13 mouse cellular contexts compared by ENCODE assay signal in the genomic region with DNA sequence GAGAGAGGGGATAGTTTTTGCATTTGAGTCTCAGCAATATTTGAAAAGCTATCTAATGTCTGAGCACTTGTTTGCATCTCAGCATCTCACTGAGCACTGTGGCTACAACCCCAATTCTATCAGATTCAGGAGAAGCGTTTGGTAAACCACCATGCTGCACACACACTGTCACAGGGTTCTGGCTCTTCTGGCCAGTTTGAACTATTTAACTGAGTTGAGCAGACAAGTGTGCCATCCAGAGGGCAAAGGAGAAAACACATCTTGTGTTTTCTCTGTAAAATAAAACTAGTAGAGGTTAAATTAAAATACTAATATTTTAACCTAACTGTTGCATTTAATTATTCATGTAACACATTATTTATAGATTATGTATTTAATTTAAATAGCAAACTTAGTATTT.
A peak's percentile ranks its signal among the peaks of the same experiment; 100 is the strongest.
DNase-seq lines count a peak whose midpoint lies in the region; ATAC-seq and TF ChIP-seq lines count a peak whose summit lies in the region.
"Had no signal": no experiment of that assay in that cellular context is flagged by ENCODE, and none has a peak within 500 bp of the region (broad histone marks: within the 10 kb centered on the region; RNA-seq: fewer than 3 reads in every experiment).

No protein-coding gene starts in this region.

- H3K9ac ChIP-seq in intestine, postnatal 0 days (ENCODE audit: low read depth, low read length): no peak overlapping the region
- no peak overlapping the region for H3K9ac ChIP-seq in intestine, embryonic 16.5 days (ENCODE audit: low read depth, low read length)
- no peak overlapping the region for H3K9ac ChIP-seq in forebrain, embryonic 14.5 days (ENCODE audit: low read length)
- H3K9ac ChIP-seq: embryonic facial prominence, embryonic 15.5 days; limb, embryonic 12.5 days had no signal

- peak; percentile 52 for TF ChIP-seq CTCF in intestine, postnatal 0 days (IDR thresholded peaks at IDR 0.05; ENCODE audit: low read depth)

- H3K9me3 ChIP-seq in intestine, postnatal 0 days (ENCODE audit: control insufficient read depth): no peaks in the 10 kb centered on the region
- no peaks in the 10 kb centered on the region for H3K9me3 ChIP-seq in intestine, embryonic 16.5 days (ENCODE audit: control insufficient read depth, low read length)
- no peaks in the 10 kb centered on the region for H3K9me3 ChIP-seq in forebrain, embryonic 14.5 days (replicated peaks; ENCODE audit: control insufficient read depth, low read length)
- H3K9me3 ChIP-seq: embryonic facial prominence, embryonic 15.5 days; limb, embryonic 12.5 days had no signal

- DNase-seq in 416B (ENCODE audit: low read depth) (peak; percentile 48), ES-CJ7 (ENCODE audit: low read depth, low spot score) (peak; percentile 25)
- DNase-seq in forebrain, embryonic 14.5 days (ENCODE audit: low spot score): peak; percentile 61
- DNase-seq in Muller cell, postnatal 12 days (ENCODE audit: inconsistent ontology term): no peak
- DNase-seq in kidney, adult 11 months: no peak
- DNase-seq in urinary bladder, postnatal 25 days (ENCODE audit: low spot score): no peak
- DNase-seq: kidney, postnatal 14 days; lung, postnatal 10 days; thymus, postnatal 25 days had no signal

- ATAC-seq in intestine, postnatal 0 days: no peak
- ATAC-seq in intestine, embryonic 16.5 days: no peak
- 0 out of 2 replicates have a peak, but pooled peaks have one; percentile 52 for ATAC-seq in forebrain, embryonic 14.5 days

- 45% methylated on average over 1 of the region's 1 CpGs for WGBS in intestine, postnatal 0 days
- 62% methylated on average over 1 of the region's 1 CpGs for WGBS in intestine, embryonic 16.5 days
- 22% methylated on average over 1 of the region's 1 CpGs for WGBS in forebrain, embryonic 14.5 days

- no peaks in the 10 kb centered on the region for H3K4me1 ChIP-seq in intestine, postnatal 0 days (replicated peaks; ENCODE audit: control insufficient read depth, insufficient read depth, low read length)
- no peaks in the 10 kb centered on the region for H3K4me1 ChIP-seq in intestine, embryonic 16.5 days (ENCODE audit: control insufficient read depth, insufficient read depth, low read length)
- H3K4me1 ChIP-seq in forebrain, embryonic 14.5 days (ENCODE audit: control insufficient read depth, insufficient read depth, low read length): no peaks in the 10 kb centered on the region
- H3K4me1 ChIP-seq: embryonic facial prominence, embryonic 15.5 days; limb, embryonic 12.5 days had no signal

- no peaks in the 10 kb centered on the region for H3K27me3 ChIP-seq in intestine, postnatal 0 days (replicated peaks; ENCODE audit: control insufficient read depth, insufficient read depth, low read length)
- no peaks in the 10 kb centered on the region for H3K27me3 ChIP-seq in intestine, embryonic 16.5 days (replicated peaks; ENCODE audit: control insufficient read depth, insufficient read depth, low read length)
- no peaks in the 10 kb centered on the region for H3K27me3 ChIP-seq in forebrain, embryonic 14.5 days (replicated peaks; ENCODE audit: control insufficient read depth, insufficient read depth, low read length)
- H3K27me3 ChIP-seq: embryonic facial prominence, embryonic 15.5 days; limb, embryonic 12.5 days had no signal

- no peak overlapping the region for H3K27ac ChIP-seq in intestine, postnatal 0 days (ENCODE audit: low read depth, low read length)
- no peak overlapping the region for H3K27ac ChIP-seq in intestine, embryonic 16.5 days (ENCODE audit: low read length)
- no peak overlapping the region for H3K27ac ChIP-seq in forebrain, embryonic 14.5 days (ENCODE audit: low read depth, low read length)
- H3K27ac ChIP-seq: embryonic facial prominence, embryonic 15.5 days; limb, embryonic 12.5 days had no signal

- no peak overlapping the region for H3K4me2 ChIP-seq in intestine, postnatal 0 days (replicated peaks; ENCODE audit: low read depth)
- H3K4me2 ChIP-seq in intestine, embryonic 16.5 days (ENCODE audit: low read depth, low read length): no peak overlapping the region
- H3K4me2 ChIP-seq in forebrain, embryonic 14.5 days (ENCODE audit: low read length): no peak overlapping the region
- H3K4me2 ChIP-seq: embryonic facial prominence, embryonic 15.5 days; limb, embryonic 12.5 days had no signal

- H3K4me3 ChIP-seq in intestine, postnatal 0 days (ENCODE audit: low read depth, low read length): no peak overlapping the region
- H3K4me3 ChIP-seq in intestine, embryonic 16.5 days (ENCODE audit: low read length): no peak overlapping the region
- no peak overlapping the region for H3K4me3 ChIP-seq in forebrain, embryonic 14.5 days (ENCODE audit: low read depth, low read length)
- H3K4me3 ChIP-seq: embryonic facial prominence, embryonic 15.5 days; limb, embryonic 12.5 days had no signal

- H3K36me3 ChIP-seq in intestine, postnatal 0 days (ENCODE audit: control insufficient read depth, insufficient read depth): peaks cover 8% of the 10 kb centered on the region; the same call in 1 of the 2 replicates
- no peaks in the 10 kb centered on the region for H3K36me3 ChIP-seq in intestine, embryonic 16.5 days (ENCODE audit: control insufficient read depth, insufficient read depth, low read length)
- H3K36me3 ChIP-seq in forebrain, embryonic 14.5 days (ENCODE audit: control insufficient read depth, insufficient read depth, low read length): peaks cover 13% of the 10 kb centered on the region; the same call in 1 of the 2 replicates
- H3K36me3 ChIP-seq: embryonic facial prominence, embryonic 15.5 days had no signal

Comparison
In these comparisons a context has a peak if more than half of its experiments do, and no peak if none do; other contexts are left out.
1. DNase-seq: peak in 416B (single experiment), ES-CJ7 (single experiment) and forebrain, embryonic 14.5 days (single experiment); none in Muller cell, postnatal 12 days (single experiment), kidney, adult 11 months (single experiment) and urinary bladder, postnatal 25 days (single experiment).